Mouse (Mus musculus): ENCODE measurements at regions not wholly inside any gene's neighbourhood (a gene's known extent, or its start where the extent isn't known, plus 50 kb on each side); places are given as distances from the start of the nearest gene placed in this dataset.

GRCm38 (mm10) chr15:61006608-61007007 lies 83.8 kb upstream of the A1bg start:
- DNase-seq (ENCODE audit: low spot score): no peak

DNA sequence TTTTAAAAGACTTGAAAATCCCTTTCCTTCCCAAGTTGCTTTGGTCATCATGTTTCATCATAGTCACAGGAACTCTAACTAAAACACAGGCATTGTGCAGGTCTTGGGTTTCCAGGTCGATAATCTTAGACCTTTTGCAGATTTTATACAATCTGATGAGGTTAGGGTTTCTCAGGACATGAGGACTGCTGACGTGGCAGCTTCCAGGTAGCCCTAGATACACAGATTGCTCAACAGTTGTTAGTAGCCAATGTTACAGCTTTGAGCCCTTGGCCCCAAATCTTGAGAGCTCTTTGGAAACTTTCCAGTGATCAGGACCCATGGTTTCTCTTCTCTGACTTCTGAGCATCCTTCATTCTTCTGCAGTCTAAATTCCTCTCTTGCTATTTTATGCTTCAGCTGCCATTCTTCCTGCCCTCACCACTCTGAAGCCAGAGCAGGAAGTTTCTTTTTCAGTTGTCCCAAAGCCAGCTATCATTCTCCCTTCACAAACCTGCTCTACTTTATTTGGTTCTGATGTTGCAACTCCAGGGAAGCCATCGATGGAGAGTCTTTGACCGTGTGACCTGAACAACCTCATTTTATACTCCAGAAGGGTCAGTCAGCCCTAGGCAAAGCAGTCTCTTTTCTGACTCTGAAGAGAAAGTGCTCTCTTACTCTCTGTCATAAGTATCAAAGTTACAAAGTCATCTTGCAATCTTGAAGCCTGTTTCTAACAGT lies 71.3 kb upstream of the A1bg start:
- no peak for DNase-seq (ENCODE audit: low spot score)

DNA sequence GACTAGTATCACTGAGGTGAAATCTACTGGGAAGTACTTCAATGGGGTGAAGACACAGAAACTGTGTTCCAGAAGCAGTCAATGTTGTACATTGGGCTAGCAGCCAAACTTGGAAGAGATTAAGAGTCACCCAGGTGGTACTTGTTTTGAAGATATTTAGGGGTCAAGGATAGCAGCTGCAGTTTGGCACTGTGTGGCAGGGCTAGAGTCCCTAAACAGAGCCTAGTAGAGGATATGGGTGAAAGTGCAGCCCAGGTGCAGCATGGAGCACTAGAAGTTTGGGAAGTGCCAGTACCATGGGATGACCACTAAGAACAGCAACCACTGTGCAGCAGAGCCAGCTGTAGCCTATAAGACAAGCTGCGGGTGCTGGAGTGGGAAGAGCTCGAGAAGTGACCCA lies 70.6 kb upstream of the A1bg start:
- no peak for DNase-seq (ENCODE audit: low spot score)

GRCm38 (mm10) chr15:60982576-60982975 lies 59.8 kb upstream of the A1bg start:
- no peak for DNase-seq (ENCODE audit: low spot score)

Data from ovary, postnatal 10 days (tissue).